Mouse (Mus musculus) heart, adult 2 months (tissue): Measurements from ENCODE around the gene Gm20388.

Experiments used
- CTCF ChIP-seq: fragments of 200-600 bp; IDR thresholded peaks from 2 replicates; pipeline ENCODE4 v1.8.1; 2022; ENCODE audit warnings: antibody characterized with exemption, mild to moderate bottlenecking, moderate library complexity
- EP300 ChIP-seq: fragments of 200-500 bp; IDR thresholded peaks from 2 replicates; pipeline ENCODE4 v1.6.1; 2011; ENCODE audit warnings: low read depth, low read length, control low read depth; ENCODE audit not compliant: insufficient read depth
- POLR2A ChIP-seq: fragments of 200-500 bp; IDR thresholded peaks from 2 replicates; pipeline ENCODE4 v1.6.1; 2011; ENCODE audit warnings: mild to moderate bottlenecking, low read depth, low read length, control low read depth; ENCODE audit not compliant: insufficient read depth

- no peak for TF ChIP-seq CTCF
- no peak for TF ChIP-seq POLR2A
- TF ChIP-seq EP300: no peak
Measured at GRCm38 (mm10) chr8:121170116-121170515, 1259.5 kb downstream of the Gm20388 start.
